Mouse (Mus musculus) left cerebral cortex, adult 2 months (tissue): ENCODE data around the gene Fndc5. TPM values are rescaled to one million over a fixed set of nuclear protein-coding genes. Genes with fewer than 3 reads are reported as not detected.
A peak's percentile ranks its signal among the peaks of the same experiment; 100 is the strongest.

Source experiments
- DNase-seq, 2 experiments: peaks; one replicate each; pipeline ENCODE4 v3.0.0; 2021 to 2022; ENCODE audit warnings: low spot score in 2 of 2, mixed read lengths in 1 of 2; ENCODE audit errors: extremely low spot score in 1 of 2
- H3K27ac ChIP-seq: fragments of 200-600 bp; 2 replicates; pipeline ENCODE4 v1.8.1; 2022
- H3K4me3 ChIP-seq: fragments of 200-600 bp; 2 replicates; pipeline ENCODE4 v1.8.1; 2022
- CTCF ChIP-seq: fragments of 200-600 bp; IDR thresholded peaks from 2 replicates; pipeline ENCODE4 v1.8.1; 2022; ENCODE audit warnings: antibody characterized with exemption, mild to moderate bottlenecking, moderate library complexity
- intact Hi-C: fragments of 180-260 bp; cut with DNase I; formaldehyde crosslinking; loops from one replicate; pipeline ENCODE4 v1.15.1; 2025
- total RNA-seq, 2 experiments: library from RNA; stranded (reverse); gene quantifications; 2 replicates each; pipeline ENCODE4 v1.2.3; 2021

Gene Fndc5
- total RNA-seq, 2 experiments from 2014 or later, result 54.0 to 58.1 TPM

GRCm38 (mm10) chr4:129125736-129126451 lies 10.9 kb upstream of the Fndc5 start:
- H3K27ac ChIP-seq, result no peak overlapping the region
- TF ChIP-seq CTCF, result no peak

GRCm38 (mm10) chr4:129128582-129129338 lies 8.0 kb upstream of the Fndc5 start:
- intact Hi-C loops, result no loop called here
- peak; percentile 47 to 51 for DNase-seq
- no peak for TF ChIP-seq CTCF
- Histone ChIP-seq H3K4me3 (no peak overlapping the region), H3K27ac (peak overlapping the region; percentile 66; the same call in 1 of the 2 replicates)

More at GRCm38 (mm10) chr4:129125736-129126451, 10.9 kb upstream of the Fndc5 start:
- intact Hi-C loops, result no loop called here
- no peak for DNase-seq
- no peak overlapping the region for H3K4me3 ChIP-seq

- TF ChIP-seq CTCF, result no peak
- no peak overlapping the region for H3K4me3 ChIP-seq
- intact Hi-C loops, result no loop called here
- DNase-seq, result no peak
- no peak overlapping the region for H3K27ac ChIP-seq
These were observed 7.4 kb upstream of the Fndc5 start for GRCm38 (mm10) chr4:129129387-129129786.

GRCm38 (mm10) chr4:129130149-129130548 lies 6.7 kb upstream of the Fndc5 start:
- DNase-seq, result peak in 1 of 2 experiments; percentile 36
- intact Hi-C loops, result loop anchor here (5.0 to 10.0 kb wide), 2 partner anchors 52 to 325 kb away; no protein-coding TSS in a partner anchor
- TF ChIP-seq CTCF, result peak; percentile 83
- Histone ChIP-seq H3K4me3 (no peak overlapping the region), H3K27ac (no peak overlapping the region)

- no peak for TF ChIP-seq CTCF
- H3K27ac ChIP-seq, result no peak overlapping the region
- intact Hi-C loops, result loop anchor here (5.0 to 10.0 kb wide), 2 partner anchors 51 to 324 kb away; no protein-coding TSS in a partner anchor
- DNase-seq, result no peak
- no peak overlapping the region for H3K4me3 ChIP-seq
These were observed 6.0 kb upstream of the Fndc5 start for GRCm38 (mm10) chr4:129130755-129131303.

- Histone ChIP-seq H3K4me3 (no peak overlapping the region), H3K27ac (no peak overlapping the region)
- peak; percentile 66 to 78 for DNase-seq
- intact Hi-C loops, result loop anchor here (5.0 to 10.0 kb wide), 2 partner anchors 47 to 320 kb away; no protein-coding TSS in a partner anchor
- peak; percentile 83 for TF ChIP-seq CTCF
These were observed 1.8 kb upstream of the Fndc5 start for GRCm38 (mm10) chr4:129134799-129135585.

- intact Hi-C loops, result loop anchor here (10.0 kb wide), 1 partner anchor 319 kb away; no protein-coding TSS in a partner anchor
- no peak overlapping the region for H3K4me3 ChIP-seq
- TF ChIP-seq CTCF, result no peak
- DNase-seq, result no peak
- peak overlapping the region; percentile 94 for H3K27ac ChIP-seq
These were observed 1.2 kb upstream of the Fndc5 start for GRCm38 (mm10) chr4:129135637-129136036.

- Histone ChIP-seq H3K27ac (peak overlapping the region; percentile 94), H3K4me3 (peak overlapping the region; percentile 61)
- intact Hi-C loops, result loop anchor here (10.0 kb wide), 1 partner anchor 319 kb away; no protein-coding TSS in a partner anchor
- no peak for DNase-seq
- no peak for TF ChIP-seq CTCF
These were observed 615 bp upstream of the Fndc5 start for GRCm38 (mm10) chr4:129136189-129136578.

GRCm38 (mm10) chr4:129137392-129138321 lies 858 bp downstream of the Fndc5 start:
- intact Hi-C loops, result loop anchor here (10.0 kb wide), 1 partner anchor 317 kb away; no protein-coding TSS in a partner anchor
- H3K27ac ChIP-seq, result peak overlapping the region; percentile 87
- TF ChIP-seq CTCF, result no peak
- peak in 1 of 2 experiments; percentile 14 for DNase-seq
- H3K4me3 ChIP-seq, result peak overlapping the region; percentile 61

- no peak for TF ChIP-seq CTCF
- Histone ChIP-seq H3K4me3 (no peak overlapping the region), H3K27ac (no peak overlapping the region)
- intact Hi-C loops, result loop anchor here (10.0 kb wide), 1 partner anchor 315 kb away; no protein-coding TSS in a partner anchor
- DNase-seq, result no peak
These were observed 2.8 kb downstream of the Fndc5 start for GRCm38 (mm10) chr4:129139642-129140041.
